Mouse (Mus musculus) adrenal gland, postnatal 14 days (tissue): ENCODE data around the gene Tph1. TPM values are rescaled to one million over a fixed set of nuclear protein-coding genes. Genes with fewer than 3 reads are reported as not detected.

ENCODE experiments used
- DNase-seq: peaks from one replicate; pipeline ENCODE4 v3.0.0; 2021; ENCODE audit warnings: mixed read lengths
- total RNA-seq: library from RNA; stranded (reverse); gene quantifications from 2 replicates; pipeline ENCODE4 v1.2.3, GENCODE M21; 2021

The Tph1 gene
- total RNA-seq, 1 experiment from 2014 or later, result not detected

- DNase-seq, result no peak
Observed at GRCm38 (mm10) chr7:46648431-46649140, 23.8 kb downstream of the Tph1 start.

GRCm38 (mm10) chr7:46643172-46643571 lies 29.2 kb downstream of the Tph1 start:
- peak; percentile 26 for DNase-seq

GRCm38 (mm10) chr7:46640062-46640461 lies 32.3 kb downstream of the Tph1 start:
- DNase-seq, result no peak

- DNase-seq, result peak; percentile 94
Observed at GRCm38 (mm10) chr7:46639692-46640031, 32.7 kb downstream of the Tph1 start, which contains the start of gene Sergef. Gene Sergef (minus strand): TSS chr7:46639807.

GRCm38 (mm10) chr7:46638889-46639691 lies 33.2 kb downstream of the Tph1 start:
- no peak for DNase-seq

GRCm38 (mm10) chr7:46628375-46628975 lies 43.9 kb downstream of the Tph1 start:
- peak; percentile 74 for DNase-seq

- no peak for DNase-seq
Observed at GRCm38 (mm10) chr7:46623979-46624378, 48.4 kb downstream of the Tph1 start.

- DNase-seq, result no peak
Observed at GRCm38 (mm10) chr7:46618416-46619110, 53.8 kb downstream of the Tph1 start.

GRCm38 (mm10) chr7:46616429-46617005 lies 55.8 kb downstream of the Tph1 start:
- no peak for DNase-seq

GRCm38 (mm10) chr7:46615256-46615977 lies 56.9 kb downstream of the Tph1 start:
- peak; percentile 86 for DNase-seq

GRCm38 (mm10) chr7:46614263-46614662 lies 58.1 kb downstream of the Tph1 start:
- peak; percentile 49 for DNase-seq

GRCm38 (mm10) chr7:46613091-46613490 lies 59.2 kb downstream of the Tph1 start:
- no peak for DNase-seq

GRCm38 (mm10) chr7:46612421-46612937 lies 59.9 kb downstream of the Tph1 start:
- peak; percentile 40 for DNase-seq

GRCm38 (mm10) chr7:46611970-46612369 lies 60.4 kb downstream of the Tph1 start:
- DNase-seq, result peak; percentile 82

GRCm38 (mm10) chr7:46609317-46609716 lies 63.0 kb downstream of the Tph1 start:
- no peak for DNase-seq

GRCm38 (mm10) chr7:46607428-46608055 lies 64.8 kb downstream of the Tph1 start:
- DNase-seq, result peak; percentile 71

GRCm38 (mm10) chr7:46607031-46607426 lies 65.3 kb downstream of the Tph1 start:
- DNase-seq, result no peak

GRCm38 (mm10) chr7:46606391-46607030 lies 65.8 kb downstream of the Tph1 start:
- DNase-seq, result peak; percentile 90

- DNase-seq, result no peak
Observed at GRCm38 (mm10) chr7:46603051-46603450, 69.3 kb downstream of the Tph1 start.

GRCm38 (mm10) chr7:46602079-46602478 lies 70.3 kb downstream of the Tph1 start:
- DNase-seq, result no peak
